Mouse (Mus musculus): ENCODE measurements around the gene Pklr. TPM values are rescaled to one million over a fixed set of nuclear protein-coding genes. Genes with fewer than 3 reads are reported as not detected.
A peak's percentile ranks its signal among the peaks of the same experiment; 100 is the strongest.
"Not testable (repeated sequence)": the region's sequence is repeated elsewhere in the genome, so short reads cannot be mapped to it uniquely, and the experiment has no call there.

The Pklr gene
- total and polyA plus RNA-seq, 2 experiments, result 91.1 to 512 TPM

GRCm38 (mm10) chr3:89156951-89157350 lies 21.0 kb downstream of the Pklr start:
- DNase-seq (ENCODE audit: extremely low read depth, low read depth, low spot score), result no peak
- no peaks in the 10 kb centered on the region for H3K27me3 ChIP-seq (ENCODE audit: control insufficient read depth, insufficient read depth, low read length)
- H3K9ac ChIP-seq (ENCODE audit: low read depth, low read length), result no peak overlapping the region
- 84% methylated on average over 8 of the region's 8 CpGs for WGBS
- no peak overlapping the region for H3K4me3 ChIP-seq (ENCODE audit: insufficient read depth, low read depth, low read length)
- no peak overlapping the region for H3K27ac ChIP-seq (replicated peaks; ENCODE audit: insufficient read depth, low read depth, low read length)
- no peaks in the 10 kb centered on the region for H3K79me2 ChIP-seq (ENCODE audit: control insufficient read depth, insufficient read depth, low read length)
- TF ChIP-seq CTCF (IDR thresholded peaks at IDR 0.05; ENCODE audit: low read depth, low read length), result no peak
- no peak for TF ChIP-seq POLR2A (IDR thresholded peaks at IDR 0.05; ENCODE audit: extremely low read depth, insufficient read depth, low read length)
- no peaks in the 10 kb centered on the region; the same call in 1 of the 2 replicates for H3K4me1 ChIP-seq (ENCODE audit: control insufficient read depth, insufficient read depth, low read length)
- H3K36me3 ChIP-seq (ENCODE audit: control insufficient read depth, insufficient read depth, low read length), result no peaks in the 10 kb centered on the region

- DNase-seq (ENCODE audit: extremely low read depth, low read depth, low spot score), result no peak
- no peak overlapping the region for H3K4me3 ChIP-seq (ENCODE audit: insufficient read depth, low read depth, low read length)
- WGBS, result 26% methylated on average over 7 of the region's 7 CpGs
- H3K79me2 ChIP-seq (ENCODE audit: control insufficient read depth, insufficient read depth, low read length), result no peaks in the 10 kb centered on the region
- peaks cover under 1% of the 10 kb centered on the region; the same call in 1 of the 2 replicates for H3K4me1 ChIP-seq (ENCODE audit: control insufficient read depth, insufficient read depth, low read length)
- TF ChIP-seq CTCF (IDR thresholded peaks at IDR 0.05; ENCODE audit: low read depth, low read length), result no peak
- no peak for TF ChIP-seq POLR2A (IDR thresholded peaks at IDR 0.05; ENCODE audit: extremely low read depth, insufficient read depth, low read length)
- no peak overlapping the region for H3K9ac ChIP-seq (ENCODE audit: low read depth, low read length)
- no peaks in the 10 kb centered on the region for H3K27me3 ChIP-seq (ENCODE audit: control insufficient read depth, insufficient read depth, low read length)
- H3K36me3 ChIP-seq (ENCODE audit: control insufficient read depth, insufficient read depth, low read length), result no peaks in the 10 kb centered on the region
- no peak overlapping the region for H3K27ac ChIP-seq (replicated peaks; ENCODE audit: insufficient read depth, low read depth, low read length)
Measured at GRCm38 (mm10) chr3:89158651-89159050, 22.7 kb downstream of the Pklr start.

GRCm38 (mm10) chr3:89159211-89159610 lies 23.3 kb downstream of the Pklr start:
- no peak for TF ChIP-seq POLR2A (IDR thresholded peaks at IDR 0.05; ENCODE audit: extremely low read depth, insufficient read depth, low read length)
- TF ChIP-seq CTCF (IDR thresholded peaks at IDR 0.05; ENCODE audit: low read depth, low read length), result no peak
- Histone ChIP-seq H3K27ac (replicated peaks; ENCODE audit: insufficient read depth, low read depth, low read length) (no peak overlapping the region), H3K79me2 (ENCODE audit: control insufficient read depth, insufficient read depth, low read length) (no peaks in the 10 kb centered on the region), H3K27me3 (ENCODE audit: control insufficient read depth, insufficient read depth, low read length) (no peaks in the 10 kb centered on the region), H3K4me3 (ENCODE audit: insufficient read depth, low read depth, low read length) (no peak overlapping the region), H3K36me3 (ENCODE audit: control insufficient read depth, insufficient read depth, low read length) (no peaks in the 10 kb centered on the region), H3K9ac (ENCODE audit: low read depth, low read length) (no peak overlapping the region), H3K4me1 (ENCODE audit: control insufficient read depth, insufficient read depth, low read length) (peaks cover 3% of the 10 kb centered on the region; the same call in 1 of the 2 replicates)
- DNase-seq (ENCODE audit: extremely low read depth, low read depth, low spot score), result peak; percentile 39
- WGBS, result 4% methylated on average over 13 of the region's 13 CpGs

GRCm38 (mm10) chr3:89159616-89160344 lies 23.8 kb downstream of the Pklr start, which contains the start of gene Hcn3:
Hcn3 (minus strand) TSS chr3:89160196.
- no peak within 1 kb of the TSS for H3K27ac ChIP-seq (replicated peaks; ENCODE audit: insufficient read depth, low read depth, low read length)
- DNase-seq (ENCODE audit: extremely low read depth, low read depth, low spot score), result no peak
- TF ChIP-seq CTCF (IDR thresholded peaks at IDR 0.05; ENCODE audit: low read depth, low read length) (peak; percentile 57), POLR2A (IDR thresholded peaks at IDR 0.05; ENCODE audit: extremely low read depth, insufficient read depth, low read length) (no peak)
- H3K36me3 ChIP-seq (ENCODE audit: control insufficient read depth, insufficient read depth, low read length), result no peaks in the 10 kb centered on the region
- peaks cover 3% of the 10 kb centered on the region; the same call in 1 of the 2 replicates for H3K4me1 ChIP-seq (ENCODE audit: control insufficient read depth, insufficient read depth, low read length)
- peak within 1 kb of the TSS; percentile 52 for H3K9ac ChIP-seq (ENCODE audit: low read depth, low read length)
- H3K4me3 ChIP-seq (ENCODE audit: insufficient read depth, low read depth, low read length), result peak within 1 kb of the TSS; percentile 46; the same call in 1 of the 2 replicates
- under 1% methylated on average over 66 of the region's 66 CpGs for WGBS
- H3K27me3 ChIP-seq (ENCODE audit: control insufficient read depth, insufficient read depth, low read length), result no peaks in the 10 kb centered on the region
- no peaks in the 10 kb centered on the region for H3K79me2 ChIP-seq (ENCODE audit: control insufficient read depth, insufficient read depth, low read length)

- not testable (repeated sequence) for H3K4me3 ChIP-seq (ENCODE audit: insufficient read depth, low read depth, low read length); H3K9ac ChIP-seq (ENCODE audit: low read depth, low read length); H3K27me3 ChIP-seq (ENCODE audit: control insufficient read depth, insufficient read depth, low read length); H3K27ac ChIP-seq (replicated peaks; ENCODE audit: insufficient read depth, low read depth, low read length); H3K79me2 ChIP-seq (ENCODE audit: control insufficient read depth, insufficient read depth, low read length); DNase-seq (ENCODE audit: extremely low read depth, low read depth, low spot score); H3K36me3 ChIP-seq (ENCODE audit: control insufficient read depth, insufficient read depth, low read length)
- peaks cover 11% of the 10 kb centered on the region for H3K4me1 ChIP-seq (ENCODE audit: control insufficient read depth, insufficient read depth, low read length)
Measured at GRCm38 (mm10) chr3:89161207-89161606, 25.3 kb downstream of the Pklr start.

GRCm38 (mm10) chr3:89161786-89162185 lies 25.8 kb downstream of the Pklr start:
- Histone ChIP-seq H3K36me3 (ENCODE audit: control insufficient read depth, insufficient read depth, low read length) (peaks cover 3% of the 10 kb centered on the region; the same call in 1 of the 2 replicates), H3K4me3 (ENCODE audit: insufficient read depth, low read depth, low read length) (no peak overlapping the region), H3K27me3 (ENCODE audit: control insufficient read depth, insufficient read depth, low read length) (no peaks in the 10 kb centered on the region), H3K79me2 (ENCODE audit: control insufficient read depth, insufficient read depth, low read length) (peaks cover 3% of the 10 kb centered on the region; the same call in 1 of the 2 replicates), H3K4me1 (ENCODE audit: control insufficient read depth, insufficient read depth, low read length) (peaks cover 14% of the 10 kb centered on the region), H3K9ac (ENCODE audit: low read depth, low read length) (no peak overlapping the region), H3K27ac (replicated peaks; ENCODE audit: insufficient read depth, low read depth, low read length) (no peak overlapping the region)
- no peak for TF ChIP-seq CTCF (IDR thresholded peaks at IDR 0.05; ENCODE audit: low read depth, low read length)
- no peak for TF ChIP-seq POLR2A (IDR thresholded peaks at IDR 0.05; ENCODE audit: extremely low read depth, insufficient read depth, low read length)
- DNase-seq (ENCODE audit: extremely low read depth, low read depth, low spot score), result no peak
- WGBS, result 81% methylated on average over 4 of the region's 4 CpGs
